Mouse (Mus musculus) gastrocnemius, adult 2 months (tissue): ENCODE results near the gene Thg1l. TPM values are rescaled to one million over a fixed set of nuclear protein-coding genes. Genes with fewer than 3 reads are reported as not detected.

Source experiments
- DNase-seq: peaks from one replicate; pipeline ENCODE4 v3.0.0; 2022
- H3K27ac ChIP-seq: fragments of 200-600 bp; 2 replicates; pipeline ENCODE4 v1.8.1; 2022; ENCODE audit warnings: mild to moderate bottlenecking
- H3K4me3 ChIP-seq: fragments of 200-600 bp; 2 replicates; pipeline ENCODE4 v1.8.1; 2022; ENCODE audit warnings: mild to moderate bottlenecking, moderate library complexity
- CTCF ChIP-seq: fragments of 200-600 bp; IDR thresholded peaks from 2 replicates; pipeline ENCODE4 v1.8.1; 2022; ENCODE audit warnings: antibody characterized with exemption, mild to moderate bottlenecking, moderate library complexity
- intact Hi-C: fragments of 180-260 bp; cut with DNase I; formaldehyde crosslinking; loops from one replicate; pipeline ENCODE4 v1.15.1; 2025
- long read RNA-seq, 2 experiments: library from polyadenylated mRNA; stranded (forward); transcript quantifications; one replicate each; pipeline ENCODE4 v2.0.0; 2021
- total RNA-seq, 2 experiments: library from RNA; stranded (reverse); gene quantifications; 2 replicates each; pipeline ENCODE4 v1.2.3; 2021

Thg1l gene
- 1 to 10 TPM; 2.3 to 2.9 TPM for total RNA-seq
- long read RNA-seq, experiment 1, result 0 reads
- long read RNA-seq, experiment 2, result 0 reads

GRCm38 (mm10) chr11:45955127-45955627, at the start of gene Thg1l:
Gene Thg1l, minus strand, starts transcription at chr11:45955494.
- TF ChIP-seq CTCF, result no peak
- intact Hi-C loops, result no loop called here
- peak within 1 kb of the TSS; percentile 98 for H3K27ac ChIP-seq

GRCm38 (mm10) chr11:45992087-45992486, 36.8 kb upstream of the Thg1l start:
- Histone ChIP-seq H3K27ac (no peak overlapping the region), H3K4me3 (peak overlapping the region; percentile 42)
- intact Hi-C loops, result no loop called here
- no peak for DNase-seq
- no peak for TF ChIP-seq CTCF

More at GRCm38 (mm10) chr11:45955127-45955627, at the start of gene Thg1l:
- peak; percentile 93 for DNase-seq
- H3K4me3 ChIP-seq, result peak within 1 kb of the TSS; percentile 78

DNA sequence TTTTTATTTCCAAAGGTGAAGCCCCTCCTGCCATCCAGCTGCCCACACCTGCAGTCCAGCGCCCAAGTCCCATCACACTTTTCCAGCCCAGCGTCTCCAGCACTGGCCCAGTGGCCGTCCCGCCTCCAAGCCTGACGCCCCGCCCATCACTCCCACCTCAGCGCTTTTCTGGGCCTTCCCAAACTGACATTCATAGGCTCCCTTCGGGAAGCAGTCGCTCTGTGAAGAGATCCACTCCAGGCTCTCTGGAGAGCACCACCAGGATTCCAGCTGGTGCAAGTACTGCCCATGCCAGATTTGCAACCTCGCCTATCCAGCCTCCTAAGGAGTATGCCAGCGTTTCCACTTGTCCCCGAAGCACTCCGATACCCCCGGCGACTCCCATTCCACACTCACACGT, 36.3 kb upstream of the Thg1l start:
- intact Hi-C loops, result no loop called here

GRCm38 (mm10) chr11:45980893-45981253, 25.6 kb upstream of the Thg1l start:
- intact Hi-C loops, result no loop called here
- TF ChIP-seq CTCF, result no peak
- H3K4me3 ChIP-seq, result peak overlapping the region; percentile 74
- no peak for DNase-seq
- H3K27ac ChIP-seq, result peak overlapping the region; percentile 49; the same call in 1 of the 2 replicates

More for the DNA sequence above, 36.3 kb upstream of the Thg1l start:
- peak overlapping the region; percentile 42 for H3K4me3 ChIP-seq
- H3K27ac ChIP-seq, result no peak overlapping the region
- TF ChIP-seq CTCF, result no peak
- no peak for DNase-seq

DNA sequence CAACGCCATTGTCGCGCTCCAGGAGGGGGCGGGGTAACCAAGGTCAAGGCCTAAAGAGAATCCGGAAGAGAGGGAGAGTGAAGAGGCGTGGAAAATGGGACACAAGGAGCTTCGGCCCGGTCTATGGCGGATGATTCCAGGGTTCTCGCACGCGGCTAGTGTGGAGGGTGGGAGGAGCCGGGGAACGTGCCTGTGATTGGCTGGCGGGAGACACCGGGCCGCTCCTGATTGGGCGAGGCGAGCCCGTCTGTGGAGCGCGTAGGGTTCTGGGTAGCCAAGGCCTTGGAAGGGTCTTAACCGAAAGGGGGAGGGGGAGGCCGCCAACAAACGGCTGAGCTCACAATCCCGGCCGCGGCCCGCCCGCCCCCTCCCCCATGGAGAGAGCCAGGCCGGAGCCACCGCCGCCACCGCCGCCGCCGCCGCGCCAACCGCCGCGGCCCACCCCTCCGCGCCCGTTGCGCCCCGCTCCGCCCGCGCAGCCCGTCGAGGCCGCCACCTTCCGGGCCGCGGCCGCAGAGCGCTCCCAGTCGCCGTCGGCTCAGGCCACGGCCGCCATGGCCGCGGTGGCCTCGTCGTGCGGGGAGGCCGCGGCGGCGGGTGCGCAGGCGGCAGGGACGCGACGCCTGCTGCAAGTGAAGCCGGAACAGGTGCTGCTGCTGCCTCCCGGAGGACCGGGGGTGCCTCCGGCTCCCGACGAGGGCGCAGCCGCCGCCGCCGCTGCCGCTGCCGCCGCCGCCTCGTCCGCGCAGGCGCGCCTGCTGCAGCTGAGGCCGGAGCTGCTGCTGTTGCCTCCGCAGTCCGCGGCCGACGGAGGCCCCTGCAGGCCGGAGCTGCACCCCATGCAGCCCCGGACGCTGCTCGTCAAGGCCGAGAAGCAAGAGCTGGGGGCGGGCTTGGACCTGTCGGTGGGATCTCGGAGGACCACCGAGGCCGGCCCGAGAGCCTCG, 24.9 kb upstream of the Thg1l start, which contains the start of gene Sox30:
Gene Sox30 (plus strand): TSS at position 365 of the 947 bp plus-strand sequence.
- intact Hi-C loops, result no loop called here
- DNase-seq, result peak; percentile 60
- H3K4me3 ChIP-seq, result peak within 1 kb of the TSS; percentile 74
- H3K27ac ChIP-seq, result peak within 1 kb of the TSS; percentile 49
- TF ChIP-seq CTCF, result no peak

- intact Hi-C loops, result no loop called here
- no peak for DNase-seq
- TF ChIP-seq CTCF, result no peak
- H3K27ac ChIP-seq, result no peak overlapping the region
- no peak overlapping the region for H3K4me3 ChIP-seq
These were observed 20.8 kb upstream of the Thg1l start for GRCm38 (mm10) chr11:45976061-45976460.

GRCm38 (mm10) chr11:45974466-45974865, 19.2 kb upstream of the Thg1l start:
- no peak for DNase-seq
- no peak for TF ChIP-seq CTCF
- no peak overlapping the region for H3K27ac ChIP-seq
- intact Hi-C loops, result no loop called here
- H3K4me3 ChIP-seq, result no peak overlapping the region

DNA sequence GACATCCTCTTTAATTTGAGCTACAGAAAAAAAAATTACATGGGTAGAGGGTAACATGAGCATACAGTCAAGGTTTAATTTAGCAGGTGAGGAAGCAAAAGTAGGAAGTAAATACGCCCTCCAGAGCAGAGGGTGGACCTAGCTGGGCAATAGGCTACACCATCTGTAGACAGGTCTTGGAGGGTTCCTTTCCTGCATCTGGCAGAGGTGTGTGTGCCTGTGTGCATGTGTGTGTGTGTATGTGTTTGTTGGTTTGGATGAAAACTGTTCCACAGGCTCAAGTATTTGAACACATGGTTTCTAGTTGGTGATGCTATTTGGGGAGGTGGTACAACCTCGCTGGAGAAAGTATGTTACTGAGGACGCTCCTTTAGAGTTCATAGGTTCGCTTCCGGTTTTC, 18.3 kb upstream of the Thg1l start:
- Histone ChIP-seq H3K27ac (no peak overlapping the region), H3K4me3 (no peak overlapping the region)
- intact Hi-C loops, result no loop called here
- no peak for DNase-seq
- TF ChIP-seq CTCF, result no peak

GRCm38 (mm10) chr11:45968466-45968865, 13.2 kb upstream of the Thg1l start:
- no peak overlapping the region for H3K4me3 ChIP-seq
- no peak overlapping the region for H3K27ac ChIP-seq
- no peak for TF ChIP-seq CTCF
- intact Hi-C loops, result no loop called here
- no peak for DNase-seq

DNA sequence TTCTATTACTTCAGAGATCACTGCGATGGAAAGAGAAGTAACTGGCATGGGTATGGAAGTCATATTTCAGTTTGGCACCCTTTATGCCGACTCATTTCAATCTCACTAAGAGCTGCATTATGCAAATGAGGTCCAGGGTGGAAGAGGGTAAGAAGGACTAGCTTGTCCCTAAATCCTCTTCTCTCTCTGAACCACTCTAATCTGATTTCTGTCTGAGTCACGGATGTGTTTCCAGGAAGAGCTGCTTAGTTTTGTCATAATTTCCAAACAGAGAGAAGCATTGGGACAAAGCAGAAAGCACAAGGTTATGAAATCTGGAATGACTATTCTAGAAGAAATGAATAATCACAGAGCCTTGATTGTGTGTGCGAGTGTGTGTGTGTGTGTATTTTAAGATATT, 11.6 kb upstream of the Thg1l start:
- TF ChIP-seq CTCF, result no peak
- DNase-seq, result no peak
- Histone ChIP-seq H3K27ac (no peak overlapping the region), H3K4me3 (no peak overlapping the region)
- intact Hi-C loops, result no loop called here

DNA sequence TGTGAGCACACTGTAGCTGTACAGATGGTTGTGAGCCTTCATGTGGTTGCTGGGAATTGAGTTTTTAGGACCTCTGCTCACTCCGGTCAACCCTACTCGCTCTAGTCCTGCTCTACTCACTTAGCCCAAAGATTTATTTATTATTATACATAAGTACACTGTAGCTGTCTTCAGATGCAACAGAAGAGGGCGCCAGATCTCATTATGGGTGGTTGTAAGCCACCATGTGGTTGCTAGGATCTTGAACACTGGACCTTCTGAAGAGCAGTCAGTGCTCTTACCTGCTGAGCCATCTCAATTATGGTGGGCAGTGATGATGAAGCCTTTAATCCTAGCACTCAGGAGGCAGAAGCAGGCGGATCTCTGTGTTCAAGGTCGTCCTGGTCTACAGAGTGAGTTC, 4.7 kb upstream of the Thg1l start:
- no peak overlapping the region for H3K27ac ChIP-seq
- DNase-seq, result no peak
- H3K4me3 ChIP-seq, result no peak overlapping the region
- TF ChIP-seq CTCF, result no peak
- intact Hi-C loops, result no loop called here

GRCm38 (mm10) chr11:45959598-45959997, 4.3 kb upstream of the Thg1l start:
- DNase-seq, result no peak
- no peak overlapping the region for H3K4me3 ChIP-seq
- no peak overlapping the region for H3K27ac ChIP-seq
- intact Hi-C loops, result no loop called here
- 0 out of 2 replicates have a peak, but pooled peaks have one; percentile 15 for TF ChIP-seq CTCF

DNA sequence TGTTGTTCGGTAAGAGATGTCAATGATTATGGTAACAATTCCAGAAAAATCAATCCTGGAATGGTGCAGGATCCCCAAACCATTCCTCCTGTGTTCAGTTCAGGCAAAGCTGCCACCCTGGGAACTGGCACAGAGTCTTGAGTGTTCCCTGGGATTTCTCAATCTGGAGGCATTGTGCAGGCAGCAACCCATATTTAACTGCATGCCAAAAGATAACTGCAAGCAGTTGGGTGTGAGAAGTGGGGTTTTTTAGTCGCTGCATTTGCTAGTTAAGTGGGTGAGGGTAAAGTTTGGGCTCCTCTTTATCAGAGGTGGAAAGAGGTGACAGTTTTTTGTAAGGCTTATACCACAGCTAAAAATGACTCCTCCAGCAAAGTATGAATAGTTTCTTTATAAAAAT, 7.8 kb downstream of the Thg1l start:
- no peak for DNase-seq
- intact Hi-C loops, result loop anchor here (5.0 to 10.0 kb wide), 2 partner anchors 270 to 487 kb away; partner anchors contain the start of gene Med7
- Histone ChIP-seq H3K27ac (no peak overlapping the region), H3K4me3 (no peak overlapping the region)
- TF ChIP-seq CTCF, result no peak
